Mouse (Mus musculus) monocyte, adult 2 months (primary cell): Measurements from ENCODE around the gene Pced1b.

ENCODE experiments used
- DNase-seq, 2 experiments: peaks; one replicate each; pipeline ENCODE4 v3.0.0; 2022; ENCODE audit warnings: low spot score in 2 of 2, low read depth in 1 of 2

The Pced1b gene

GRCm38 (mm10) chr15:97256411-97256810 is 9.5 kb downstream of the Pced1b start:
- DNase-seq, result no peak

GRCm38 (mm10) chr15:97257206-97257775 is 10.4 kb downstream of the Pced1b start:
- DNase-seq, result no peak

GRCm38 (mm10) chr15:97258483-97259230 is 11.8 kb downstream of the Pced1b start:
- no peak for DNase-seq

GRCm38 (mm10) chr15:97259300-97259699 is 12.4 kb downstream of the Pced1b start:
- DNase-seq, result no peak

GRCm38 (mm10) chr15:97259968-97260597 is 13.2 kb downstream of the Pced1b start:
- no peak for DNase-seq

GRCm38 (mm10) chr15:97262251-97262650 is 15.3 kb downstream of the Pced1b start:
- no peak for DNase-seq

- no peak for DNase-seq
Observed at GRCm38 (mm10) chr15:97266236-97266845, 19.4 kb downstream of the Pced1b start.

GRCm38 (mm10) chr15:97267094-97267695 is 20.3 kb downstream of the Pced1b start:
- DNase-seq, result no peak

GRCm38 (mm10) chr15:97271985-97272697 is 25.2 kb downstream of the Pced1b start:
- DNase-seq, result no peak

- no peak for DNase-seq
Observed at GRCm38 (mm10) chr15:97272831-97273230, 25.9 kb downstream of the Pced1b start.

GRCm38 (mm10) chr15:97275626-97276395 is 28.9 kb downstream of the Pced1b start:
- DNase-seq, result no peak

- no peak for DNase-seq
Observed at GRCm38 (mm10) chr15:97276660-97277153, 29.8 kb downstream of the Pced1b start.

- DNase-seq, result no peak
Observed at GRCm38 (mm10) chr15:97277328-97277727, 30.4 kb downstream of the Pced1b start.

- no peak for DNase-seq
Observed at GRCm38 (mm10) chr15:97278340-97278948, 31.5 kb downstream of the Pced1b start.

GRCm38 (mm10) chr15:97280131-97280530 is 33.2 kb downstream of the Pced1b start:
- DNase-seq, result no peak

GRCm38 (mm10) chr15:97280776-97281175 is 33.9 kb downstream of the Pced1b start:
- no peak for DNase-seq

GRCm38 (mm10) chr15:97281712-97282571 is 35.0 kb downstream of the Pced1b start:
- DNase-seq, result no peak

- no peak for DNase-seq
Observed at GRCm38 (mm10) chr15:97282572-97282881, 35.6 kb downstream of the Pced1b start.

- no peak for DNase-seq
Observed at GRCm38 (mm10) chr15:97284201-97284600, 37.3 kb downstream of the Pced1b start.
